Mouse (Mus musculus) CD4-positive, CD25-positive, alpha-beta regulatory T cell, adult 9 weeks (primary cell): ENCODE measurements around the gene Serpinb1b. TPM values are rescaled to one million over a fixed set of nuclear protein-coding genes. Genes with fewer than 3 reads are reported as not detected.

Experiments used
- polyA plus RNA-seq: library from polyadenylated mRNA; unstranded; fragments of 100-300 nt; shearing (Covaris generic); gene quantifications from one replicate; pipeline ENCODE4 v1.2.1, GENCODE M21; 2017

Gene Serpinb1b
- 0.17 TPM for polyA plus RNA-seq

DNA sequence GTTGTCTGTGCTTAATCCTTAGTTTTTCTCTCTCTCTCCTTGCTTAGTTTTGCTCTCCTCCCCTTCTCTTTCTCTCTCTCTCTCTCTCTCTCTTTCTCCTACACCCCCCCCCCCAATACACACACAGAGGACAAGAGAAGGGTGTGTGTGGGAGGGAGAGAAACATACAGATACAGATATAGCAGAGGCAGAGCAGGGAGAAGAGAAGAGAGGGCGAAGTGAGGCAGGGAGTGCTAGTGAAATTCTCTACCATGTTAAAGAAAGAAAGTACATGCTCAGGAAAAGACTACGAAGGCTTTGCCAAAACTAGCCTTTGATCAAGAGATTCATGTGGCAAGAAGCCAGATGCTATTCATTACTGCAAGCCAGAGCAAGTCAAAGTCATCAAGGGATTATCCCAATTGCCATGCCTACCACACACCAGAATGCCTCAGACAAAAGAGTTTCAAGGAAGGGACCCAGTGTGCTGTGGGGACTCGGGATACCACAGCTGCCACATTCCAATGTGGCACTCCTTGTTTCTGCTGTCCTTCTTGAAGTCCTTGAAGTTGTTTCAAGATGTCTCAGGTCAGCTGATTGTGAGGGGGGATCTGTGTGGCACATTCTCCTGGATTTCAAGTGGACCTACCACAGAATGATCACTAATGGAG lies at the start of gene Serpinb1b:
Gene Serpinb1b, plus strand, starts transcription at position 520 of the 650 bp plus-strand sequence.

Other genes with a start within 250 kb of the Serpinb1b start
- 6.1 TPM for gene Serpinb1a, start 227.4 kb upstream of the Serpinb1b start, polyA plus RNA-seq
- not detected for gene Serpinb1c, start 180.4 kb upstream of the Serpinb1b start, polyA plus RNA-seq
- 21.7 TPM for gene Serpinb6b, start 113.4 kb upstream of the Serpinb1b start, polyA plus RNA-seq
- gene Serpinb9, start 75.3 kb upstream of the Serpinb1b start, polyA plus RNA-seq = 29.0 TPM
- gene Serpinb9b, start 51.2 kb upstream of the Serpinb1b start, polyA plus RNA-seq = not detected
- not detected for gene Serpinb9c, start 81.2 kb downstream of the Serpinb1b start, polyA plus RNA-seq
- not detected for gene Serpinb9d, start 114.4 kb downstream of the Serpinb1b start, polyA plus RNA-seq
- not detected for gene Serpinb9e, start 171.0 kb downstream of the Serpinb1b start, polyA plus RNA-seq
- not detected for gene Serpinb9f, start 245.5 kb downstream of the Serpinb1b start, polyA plus RNA-seq